Mouse (Mus musculus) layer of hippocampus, postnatal 36 days (tissue): ENCODE results near the gene Hoxc5. TPM values are rescaled to one million over a fixed set of nuclear protein-coding genes. Genes with fewer than 3 reads are reported as not detected.

Experiments
- DNase-seq, 2 experiments: peaks; one replicate each; pipeline ENCODE4 v3.0.0; 2022
- total RNA-seq, 2 experiments: library from RNA; stranded (reverse); gene quantifications; 2 replicates each; pipeline ENCODE4 v1.2.3; 2021

Hoxc5 gene
- total RNA-seq = not detected

GRCm38 (mm10) chr15:102967312-102967510, at the start of gene Hoxc5:
Hoxc5 (plus strand) TSS chr15:102967443.
- no peak for DNase-seq

- DNase-seq = no peak
Measured at GRCm38 (mm10) chr15:102917972-102918572, 49.2 kb upstream of the Hoxc5 start.

GRCm38 (mm10) chr15:102918611-102919265, 48.5 kb upstream of the Hoxc5 start:
- DNase-seq = no peak

GRCm38 (mm10) chr15:102919336-102920180, 47.7 kb upstream of the Hoxc5 start:
- no peak for DNase-seq

GRCm38 (mm10) chr15:102920619-102921018, 46.6 kb upstream of the Hoxc5 start:
- DNase-seq = no peak

GRCm38 (mm10) chr15:102921053-102922011, 45.9 kb upstream of the Hoxc5 start, which contains the start of gene Hoxc13:
Hoxc13 (plus strand) TSS chr15:102921103.
- DNase-seq = no peak

GRCm38 (mm10) chr15:102922012-102922362, 45.3 kb upstream of the Hoxc5 start:
- no peak for DNase-seq

GRCm38 (mm10) chr15:102922636-102923500, 44.4 kb upstream of the Hoxc5 start:
- DNase-seq = no peak

- no peak for DNase-seq
Measured at GRCm38 (mm10) chr15:102927032-102927645, 40.1 kb upstream of the Hoxc5 start.

- DNase-seq = no peak
Measured at GRCm38 (mm10) chr15:102931706-102932358, 35.4 kb upstream of the Hoxc5 start.

GRCm38 (mm10) chr15:102934438-102934837, 32.8 kb upstream of the Hoxc5 start:
- no peak for DNase-seq

GRCm38 (mm10) chr15:102934897-102935296, 32.3 kb upstream of the Hoxc5 start:
- no peak for DNase-seq

GRCm38 (mm10) chr15:102936279-102936972, 30.8 kb upstream of the Hoxc5 start, which contains the start of gene Hoxc12:
Hoxc12 (plus strand) TSS chr15:102936757.
- no peak for DNase-seq

GRCm38 (mm10) chr15:102937036-102937666, 30.1 kb upstream of the Hoxc5 start:
- DNase-seq = no peak

GRCm38 (mm10) chr15:102939256-102940155, 27.7 kb upstream of the Hoxc5 start:
- DNase-seq = no peak

- DNase-seq = no peak
Measured at GRCm38 (mm10) chr15:102942739-102943467, 24.3 kb upstream of the Hoxc5 start.

GRCm38 (mm10) chr15:102943468-102943813, 23.8 kb upstream of the Hoxc5 start:
- no peak for DNase-seq
